Mouse (Mus musculus): ENCODE results near the gene Tymp. TPM values are rescaled to one million over a fixed set of nuclear protein-coding genes. Genes with fewer than 3 reads are reported as not detected.

Tymp gene
- polyA plus RNA-seq, 1 experiment from 2014 or later, result 2.1 TPM

- Histone ChIP-seq H3K27ac (no peak overlapping the region), H3K9ac (ENCODE audit: low read depth, low read length) (no peak overlapping the region), H3K36me3 (ENCODE audit: insufficient read depth, low read length) (no peaks in the 10 kb centered on the region), H3K4me2 (ENCODE audit: low read length) (peak overlapping the region; percentile 25; the same call in 1 of the 2 replicates), H3K27me3 (ENCODE audit: insufficient read depth, low read length) (peaks cover 36% of the 10 kb centered on the region), H3K9me3 (replicated peaks; ENCODE audit: low read length) (no peaks in the 10 kb centered on the region), H3K4me1 (replicated peaks; ENCODE audit: insufficient read depth, low read length) (peaks cover 33% of the 10 kb centered on the region), H3K4me3 (replicated peaks; ENCODE audit: low read depth, low read length) (no peak overlapping the region)
- no peak for TF ChIP-seq CTCF (IDR thresholded peaks at IDR 0.05; ENCODE audit: low read depth)
- 6% methylated on average over 18 of the region's 18 CpGs for WGBS
- ATAC-seq (replicated peaks; ENCODE audit: low FRiP score, low read depth), result no peak
- peak; percentile 3 for DNase-seq (ENCODE audit: low spot score)
These were observed 523 bp upstream of the Tymp start for GRCm38 (mm10) chr15:89377362-89377761.

GRCm38 (mm10) chr15:89376040-89376439 is 799 bp downstream of the Tymp start:
- H3K36me3 ChIP-seq (ENCODE audit: insufficient read depth, low read length), result peaks cover 12% of the 10 kb centered on the region
- no peak for DNase-seq (ENCODE audit: low spot score)
- H3K27me3 ChIP-seq (ENCODE audit: insufficient read depth, low read length), result peaks cover 36% of the 10 kb centered on the region
- TF ChIP-seq CTCF (IDR thresholded peaks at IDR 0.05; ENCODE audit: low read depth), result no peak
- H3K4me2 ChIP-seq (ENCODE audit: low read length), result no peak overlapping the region
- 87% methylated on average over 7 of the region's 7 CpGs for WGBS
- no peak overlapping the region for H3K27ac ChIP-seq
- no peak for ATAC-seq (replicated peaks; ENCODE audit: low FRiP score, low read depth)
- H3K4me3 ChIP-seq (replicated peaks; ENCODE audit: low read depth, low read length), result no peak overlapping the region
- H3K4me1 ChIP-seq (replicated peaks; ENCODE audit: insufficient read depth, low read length), result peaks cover 33% of the 10 kb centered on the region
- no peak overlapping the region for H3K9ac ChIP-seq (ENCODE audit: low read depth, low read length)
- no peaks in the 10 kb centered on the region for H3K9me3 ChIP-seq (replicated peaks; ENCODE audit: low read length)

- no peak overlapping the region; the same call in 1 of the 2 replicates for H3K4me3 ChIP-seq (replicated peaks; ENCODE audit: low read depth, low read length)
- no peak overlapping the region for H3K9ac ChIP-seq (ENCODE audit: low read depth, low read length)
- H3K4me1 ChIP-seq (replicated peaks; ENCODE audit: insufficient read depth, low read length), result peaks cover 33% of the 10 kb centered on the region
- ATAC-seq (replicated peaks; ENCODE audit: low FRiP score, low read depth) (no peak), DNase-seq (ENCODE audit: low spot score) (no peak)
- peaks cover 31% of the 10 kb centered on the region for H3K27me3 ChIP-seq (ENCODE audit: insufficient read depth, low read length)
- WGBS, result 88% methylated on average over 17 of the region's 17 CpGs
- no peaks in the 10 kb centered on the region for H3K9me3 ChIP-seq (replicated peaks; ENCODE audit: low read length)
- H3K4me2 ChIP-seq (ENCODE audit: low read length), result no peak overlapping the region; the same call in 1 of the 2 replicates
- peaks cover 21% of the 10 kb centered on the region for H3K36me3 ChIP-seq (ENCODE audit: insufficient read depth, low read length)
- H3K27ac ChIP-seq, result no peak overlapping the region
- no peak for TF ChIP-seq CTCF (IDR thresholded peaks at IDR 0.05; ENCODE audit: low read depth)
These were observed 1.9 kb downstream of the Tymp start for GRCm38 (mm10) chr15:89374801-89375534.

- H3K9ac ChIP-seq (ENCODE audit: low read depth, low read length), result peak overlapping the region; percentile 72
- DNase-seq (ENCODE audit: low spot score) (no peak), ATAC-seq (replicated peaks; ENCODE audit: low FRiP score, low read depth) (no peak)
- peaks cover 25% of the 10 kb centered on the region for H3K27me3 ChIP-seq (ENCODE audit: insufficient read depth, low read length)
- peaks cover 30% of the 10 kb centered on the region for H3K4me1 ChIP-seq (replicated peaks; ENCODE audit: insufficient read depth, low read length)
- WGBS, result 40% methylated on average over 9 of the region's 9 CpGs
- H3K4me2 ChIP-seq (ENCODE audit: low read length), result peak overlapping the region; percentile 88
- H3K36me3 ChIP-seq (ENCODE audit: insufficient read depth, low read length), result peaks cover 27% of the 10 kb centered on the region
- H3K27ac ChIP-seq, result peak overlapping the region; percentile 92; the same call in 1 of the 2 replicates
- peak overlapping the region; percentile 53 for H3K4me3 ChIP-seq (replicated peaks; ENCODE audit: low read depth, low read length)
- no peak for TF ChIP-seq CTCF (IDR thresholded peaks at IDR 0.05; ENCODE audit: low read depth)
- no peaks in the 10 kb centered on the region for H3K9me3 ChIP-seq (replicated peaks; ENCODE audit: low read length)
These were observed 2.5 kb downstream of the Tymp start for GRCm38 (mm10) chr15:89374340-89374739.

- TF ChIP-seq CTCF (IDR thresholded peaks at IDR 0.05; ENCODE audit: low read depth), result peak; percentile 83
- peak within 1 kb of the TSS; percentile 72 for H3K9ac ChIP-seq (ENCODE audit: low read depth, low read length)
- peak within 1 kb of the TSS; percentile 92 for H3K27ac ChIP-seq
- peaks cover 20% of the 10 kb centered on the region for H3K27me3 ChIP-seq (ENCODE audit: insufficient read depth, low read length)
- H3K36me3 ChIP-seq (ENCODE audit: insufficient read depth, low read length), result peaks cover 32% of the 10 kb centered on the region
- ATAC-seq (replicated peaks; ENCODE audit: low FRiP score, low read depth), result peak; percentile 77
- H3K4me2 ChIP-seq (ENCODE audit: low read length), result peak within 1 kb of the TSS; percentile 88
- peak; percentile 92 for DNase-seq (ENCODE audit: low spot score)
- H3K4me1 ChIP-seq (replicated peaks; ENCODE audit: insufficient read depth, low read length), result peaks cover 25% of the 10 kb centered on the region
- H3K9me3 ChIP-seq (replicated peaks; ENCODE audit: low read length), result no peaks in the 10 kb centered on the region
- 0% methylated on average over 35 of the region's 42 CpGs for WGBS
- H3K4me3 ChIP-seq (replicated peaks; ENCODE audit: low read depth, low read length), result peak within 1 kb of the TSS; percentile 53
These were observed 3.0 kb downstream of the Tymp start, which contains the start of gene Sco2 for GRCm38 (mm10) chr15:89373762-89374248. Sco2 (minus strand) TSS chr15:89373846.

GRCm38 (mm10) chr15:89373027-89373761 is 3.6 kb downstream of the Tymp start:
- peaks cover 19% of the 10 kb centered on the region for H3K4me1 ChIP-seq (replicated peaks; ENCODE audit: insufficient read depth, low read length)
- DNase-seq (ENCODE audit: low spot score), result peak; percentile 89
- TF ChIP-seq CTCF (IDR thresholded peaks at IDR 0.05; ENCODE audit: low read depth), result peak; percentile 52; the same call in 1 of the 2 replicates
- peak overlapping the region; percentile 53 for H3K4me3 ChIP-seq (replicated peaks; ENCODE audit: low read depth, low read length)
- no peaks in the 10 kb centered on the region for H3K9me3 ChIP-seq (replicated peaks; ENCODE audit: low read length)
- ATAC-seq (replicated peaks; ENCODE audit: low FRiP score, low read depth), result peak; percentile 86
- peaks cover 15% of the 10 kb centered on the region for H3K27me3 ChIP-seq (ENCODE audit: insufficient read depth, low read length)
- H3K4me2 ChIP-seq (ENCODE audit: low read length), result peak overlapping the region; percentile 88
- 1% methylated on average over 35 of the region's 35 CpGs for WGBS
- peak overlapping the region; percentile 72 for H3K9ac ChIP-seq (ENCODE audit: low read depth, low read length)
- H3K27ac ChIP-seq, result peak overlapping the region; percentile 92
- H3K36me3 ChIP-seq (ENCODE audit: insufficient read depth, low read length), result peaks cover 38% of the 10 kb centered on the region
